Mouse (Mus musculus) bone marrow macrophage, adult 2 months (primary cell): Measurements from ENCODE around the gene Ubap2l. TPM values are rescaled to one million over a fixed set of nuclear protein-coding genes. Genes with fewer than 3 reads are reported as not detected.

Source experiments
- H3K27ac ChIP-seq: 2 replicates; pipeline ENCODE4 v1.5.1; 2012; ENCODE audit warnings: low read depth, low read length; ENCODE audit not compliant: insufficient read depth
- H3K4me1 ChIP-seq: 2 replicates; pipeline ENCODE4 v1.6.1; 2012; ENCODE audit warnings: low read length; ENCODE audit not compliant: control insufficient read depth, insufficient read depth
- H3K4me3 ChIP-seq: 2 replicates; pipeline ENCODE4 v1.5.1; 2012; ENCODE audit warnings: mild to moderate bottlenecking, low read length, moderate library complexity; ENCODE audit not compliant: insufficient read depth
- CTCF ChIP-seq: IDR thresholded peaks from 2 replicates; pipeline ENCODE4 v1.5.1; 2012; ENCODE audit warnings: low read depth, mild to moderate bottlenecking, low read length, moderate library complexity
- POLR2A ChIP-seq: IDR thresholded peaks from 2 replicates; pipeline ENCODE4 v1.6.1; 2012; ENCODE audit warnings: mild to moderate bottlenecking, low read depth, low read length, borderline replicate concordance
- polyA plus RNA-seq: library from polyadenylated mRNA; stranded (reverse); fragments of >200 nt; gene quantifications from 2 replicates; pipeline ENCODE4 v1.2.4, GENCODE M21; 2012; ENCODE audit not compliant: missing spikeins, insufficient read depth, insufficient read length

The Ubap2l gene
- polyA plus RNA-seq, 1 experiment, result 228 TPM

- no peak for TF ChIP-seq CTCF
- no peak for TF ChIP-seq POLR2A
- peaks cover 35% of the 10 kb centered on the region for H3K4me1 ChIP-seq
- peak overlapping the region; percentile 88 for H3K4me3 ChIP-seq
- peak overlapping the region; percentile 26 for H3K27ac ChIP-seq
Measured at GRCm38 (mm10) chr3:89962059-89962750, 90.2 kb downstream of the Ubap2l start.

GRCm38 (mm10) chr3:89961436-89961835 is 91.0 kb downstream of the Ubap2l start:
- Histone ChIP-seq H3K4me3 (peak overlapping the region; percentile 88), H3K27ac (no peak overlapping the region), H3K4me1 (peaks cover 35% of the 10 kb centered on the region)
- TF ChIP-seq POLR2A, result no peak
- no peak for TF ChIP-seq CTCF

- no peak overlapping the region for H3K27ac ChIP-seq
- peaks cover 35% of the 10 kb centered on the region for H3K4me1 ChIP-seq
- H3K4me3 ChIP-seq, result peak overlapping the region; percentile 74
- TF ChIP-seq POLR2A (no peak), CTCF (no peak)
Measured at GRCm38 (mm10) chr3:89960469-89960868, 92.0 kb downstream of the Ubap2l start.

- no peak for TF ChIP-seq CTCF
- Histone ChIP-seq H3K27ac (no peak overlapping the region), H3K4me1 (peaks cover 31% of the 10 kb centered on the region)
Measured at GRCm38 (mm10) chr3:89959435-89959834, 93.0 kb downstream of the Ubap2l start.

GRCm38 (mm10) chr3:89957880-89958279 is 94.5 kb downstream of the Ubap2l start:
- Histone ChIP-seq H3K27ac (no peak overlapping the region), H3K4me3 (no peak overlapping the region), H3K4me1 (peaks cover 30% of the 10 kb centered on the region)
- TF ChIP-seq CTCF (no peak), POLR2A (no peak)

More at GRCm38 (mm10) chr3:89959435-89959834, 93.0 kb downstream of the Ubap2l start:
- no peak overlapping the region for H3K4me3 ChIP-seq

- H3K4me1 ChIP-seq, result peaks cover 22% of the 10 kb centered on the region
- no peak overlapping the region for H3K4me3 ChIP-seq
- TF ChIP-seq CTCF (no peak), POLR2A (no peak)
- no peak overlapping the region for H3K27ac ChIP-seq
Measured at GRCm38 (mm10) chr3:89956177-89956971, 96.1 kb downstream of the Ubap2l start.

GRCm38 (mm10) chr3:89953420-89953819 is 99.0 kb downstream of the Ubap2l start:
- H3K4me3 ChIP-seq, result no peak overlapping the region
- no peaks in the 10 kb centered on the region for H3K4me1 ChIP-seq
- no peak overlapping the region for H3K27ac ChIP-seq
- TF ChIP-seq POLR2A (no peak), CTCF (peak; percentile 80)

Other genes starting within 250 kb of the Ubap2l start
- gene She, start 221.3 kb downstream of the Ubap2l start, polyA plus RNA-seq, result not detected in 2 replicates
- gene Il6ra, start 139.4 kb downstream of the Ubap2l start, polyA plus RNA-seq, result 75.7 and 82.0 TPM in 2 replicates
- 17.7 and 28.7 TPM in 2 replicates for gene Atp8b2, start 89.1 kb downstream of the Ubap2l start, polyA plus RNA-seq
- gene Hax1, start 53.8 kb downstream of the Ubap2l start, polyA plus RNA-seq, result 96.5 and 113 TPM in 2 replicates
- gene 4933434E20Rik, start 992 bp downstream of the Ubap2l start, polyA plus RNA-seq, result 84.4 and 85.5 TPM in 2 replicates
- 739 and 786 TPM in 2 replicates for gene Tpm3, start 20.0 kb upstream of the Ubap2l start, polyA plus RNA-seq
- gene Nup210l, start 51.5 kb upstream of the Ubap2l start, polyA plus RNA-seq, result 0.28 and 0.69 TPM in 2 replicates
- 946 and 1,891 TPM in 2 replicates for gene Rps27, start 161.0 kb upstream of the Ubap2l start, polyA plus RNA-seq
- gene Rab13, start 161.1 kb upstream of the Ubap2l start, polyA plus RNA-seq, result 19.0 and 23.2 TPM in 2 replicates
- gene Jtb, start 179.0 kb upstream of the Ubap2l start, polyA plus RNA-seq, result 64.5 and 67.9 TPM in 2 replicates
- 1.3 and 2.9 TPM in 2 replicates for gene Creb3l4, start 190.9 kb upstream of the Ubap2l start, polyA plus RNA-seq
- gene Slc39a1, start 195.5 kb upstream of the Ubap2l start, polyA plus RNA-seq, result 155 and 159 TPM in 2 replicates
- 45.5 and 56.9 TPM in 2 replicates for gene Crtc2, start 201.5 kb upstream of the Ubap2l start, polyA plus RNA-seq
- 47.7 and 52.9 TPM in 2 replicates for gene Dennd4b, start 212.6 kb upstream of the Ubap2l start, polyA plus RNA-seq
- 45.6 and 48.2 TPM in 2 replicates for gene Gatad2b, start 240.6 kb upstream of the Ubap2l start, polyA plus RNA-seq